Mouse (Mus musculus) brain, embryonic 14.5 days (tissue): ENCODE results near the gene Aven.

Experiments
- CTCF ChIP-seq: fragments of 200-500 bp; IDR thresholded peaks from 2 replicates; pipeline ENCODE4 v1.5.1; 2012; ENCODE audit warnings: inconsistent platforms, mild to moderate bottlenecking, moderate library complexity, borderline replicate concordance; ENCODE audit not compliant: insufficient read depth, insufficient read length; ENCODE audit errors: extremely low read depth
- POLR2A ChIP-seq: fragments of 200-500 bp; IDR thresholded peaks from 2 replicates; pipeline ENCODE4 v1.6.1; 2012; ENCODE audit warnings: mild to moderate bottlenecking, inconsistent platforms, borderline replicate concordance; ENCODE audit not compliant: poor library complexity, insufficient read depth, insufficient read length, severe bottlenecking; ENCODE audit errors: extremely low read depth

- TF ChIP-seq POLR2A (no peak), CTCF (no peak)
Measured at GRCm38 (mm10) chr2:112596415-112596814, 103.7 kb downstream of the Aven start.
